ENCODE assay signal across 8 mouse cellular contexts in genomic region chr19:53008020-53008705, GRCm38 (mm10). TPM values are rescaled to one million over a fixed set of nuclear protein-coding genes. Genes with fewer than 3 reads are reported as not detected.
A peak's percentile ranks its signal among the peaks of the same experiment; 100 is the strongest.
DNase-seq lines count a peak whose midpoint lies in the region; ATAC-seq and TF ChIP-seq lines count a peak whose summit lies in the region.

No protein-coding gene starts in this region.

- 0 out of 2 replicates have a peak, but pooled peaks cover 3% of the 10 kb centered on the region for H3K36me3 ChIP-seq in midbrain, embryonic 11.5 days (ENCODE audit: control insufficient read depth, insufficient read depth, low read length)
- peaks cover 18% of the 10 kb centered on the region for H3K36me3 ChIP-seq in stomach, postnatal 0 days (ENCODE audit: control insufficient read depth, insufficient read depth, low read length)

- TF ChIP-seq EP300 in stomach, postnatal 0 days (optimal IDR thresholded peaks at IDR 0.05) = no peak

- H3K4me3 ChIP-seq in midbrain, embryonic 11.5 days (ENCODE audit: low read depth, low read length) = no peak overlapping the region
- H3K4me3 ChIP-seq in stomach, postnatal 0 days (ENCODE audit: low read depth, low read length) = no peak overlapping the region

- H3K4me2 ChIP-seq in midbrain, embryonic 11.5 days = no peak overlapping the region
- 0 out of 2 replicates have a peak overlapping the region, but pooled peaks have one; percentile 0 for H3K4me2 ChIP-seq in stomach, postnatal 0 days (replicated peaks; ENCODE audit: low read depth)

- H3K4me1 ChIP-seq in midbrain, embryonic 11.5 days (ENCODE audit: control insufficient read depth, insufficient read depth, low read length) = no peaks in the 10 kb centered on the region
- peaks cover 2% of the 10 kb centered on the region; the same call in 1 of the 2 replicates for H3K4me1 ChIP-seq in stomach, postnatal 0 days (replicated peaks; ENCODE audit: control insufficient read depth, insufficient read depth)

- DNase-seq in urinary bladder, postnatal 25 days (ENCODE audit: low spot score) = peak; percentile 55
- DNase-seq in urinary bladder, adult 2 months (ENCODE audit: low spot score) = no peak
- DNase-seq in embryo, embryonic 10.5 days (ENCODE audit: low spot score) = peak; percentile 75
- DNase-seq in gastrocnemius, postnatal 25 days = peak; percentile 60
- DNase-seq in induced T-regulatory cell, adult 2 months (ENCODE audit: low read depth) = peak; percentile 34
- DNase-seq in left cerebral cortex, adult 8-10 months (ENCODE audit: low spot score in 2 of 2) = peak; percentile 56 to 57
- peak; percentile 91 for DNase-seq in midbrain, embryonic 11.5 days (ENCODE audit: low spot score, missing footprints)
- DNase-seq in stomach, postnatal 0 days (ENCODE audit: low spot score) = peak; percentile 81

- ATAC-seq in midbrain, embryonic 11.5 days (ENCODE audit: low FRiP score) = peak; percentile 64
- peak; percentile 98 for ATAC-seq in stomach, postnatal 0 days (ENCODE audit: low FRiP score, low TSS enrichment)

- WGBS in midbrain, embryonic 11.5 days = 66% methylated on average over 6 of the region's 6 CpGs
- 47% methylated on average over 6 of the region's 6 CpGs for WGBS in stomach, postnatal 0 days

- TF ChIP-seq CTCF in stomach, postnatal 0 days (IDR thresholded peaks at IDR 0.05; ENCODE audit: low read depth) = peak; percentile 90

- H3K27me3 ChIP-seq in midbrain, embryonic 11.5 days (ENCODE audit: control insufficient read depth, insufficient read depth, low read length) = no peaks in the 10 kb centered on the region
- no peaks in the 10 kb centered on the region for H3K27me3 ChIP-seq in stomach, postnatal 0 days (ENCODE audit: control insufficient read depth, insufficient read depth, low read length)

- no peaks in the 10 kb centered on the region for H3K9me3 ChIP-seq in midbrain, embryonic 11.5 days (ENCODE audit: control insufficient read depth, low read length)
- H3K9me3 ChIP-seq in stomach, postnatal 0 days (ENCODE audit: control insufficient read depth, low read length) = no peaks in the 10 kb centered on the region

- H3K9ac ChIP-seq in midbrain, embryonic 11.5 days (ENCODE audit: low read length) = no peak overlapping the region
- H3K9ac ChIP-seq in stomach, postnatal 0 days (ENCODE audit: low read length) = no peak overlapping the region

- no peak overlapping the region for H3K27ac ChIP-seq in midbrain, embryonic 11.5 days (ENCODE audit: low read depth, low read length)
- H3K27ac ChIP-seq in stomach, postnatal 0 days (replicated peaks) = peak overlapping the region; percentile 78

RNA-seq across cellular contexts. Expression of gene Xpnpep1, which starts 31.9 kb away (rescaled TPM):
- 58.0 and 68.6 TPM in 2 replicates for polyA plus RNA-seq in urinary bladder, adult 2 months (2012; rRNA removed)
- 10 to 100 TPM; 52.6 to 57.3 TPM for total RNA-seq in gastrocnemius, postnatal 25 days (2021)
- 10 to 100 TPM; 59.6 to 74.9 (median 68.6) TPM for total RNA-seq in left cerebral cortex, adult 8-10 months (2022)
- polyA plus RNA-seq in midbrain, embryonic 11.5 days (2014; fragmentation: Nextera tagmentation; extraction: Ambion mirVana) = 148 and 150 TPM in 2 replicates
- 106 and 111 TPM in 2 replicates for polyA plus RNA-seq in stomach, postnatal 0 days (2015; fragmentation: Nextera tagmentation; extraction: Ambion mirVana)
